10 mouse cellular contexts compared by ENCODE assay signal in genomic region chr1:66987558-66988190, GRCm38 (mm10). TPM values are rescaled to one million over a fixed set of nuclear protein-coding genes. Genes with fewer than 3 reads are reported as not detected.
DNase-seq lines count a peak whose midpoint lies in the region; ATAC-seq and TF ChIP-seq lines count a peak whose summit lies in the region.
"Had no signal": no experiment of that assay in that cellular context is flagged by ENCODE, and none has a peak within 500 bp of the region (broad histone marks: within the 10 kb centered on the region; RNA-seq: fewer than 3 reads in every experiment).

No protein-coding gene starts in this region.

- H3K27ac ChIP-seq in thymus, adult 2 months (ENCODE audit: control insufficient read depth, insufficient read depth, low read length), result peak overlapping the region; percentile 56; the same call in 1 of the 2 replicates
- no peak overlapping the region for H3K27ac ChIP-seq in liver, embryonic 14.5 days
- H3K27ac ChIP-seq in stomach, postnatal 0 days (replicated peaks), result no peak overlapping the region
- H3K27ac ChIP-seq: embryonic facial prominence, embryonic 15.5 days had no signal

- no peaks in the 10 kb centered on the region for H3K36me3 ChIP-seq in thymus, adult 2 months (ENCODE audit: control insufficient read depth, insufficient read depth, low read length)
- H3K36me3 ChIP-seq in liver, embryonic 14.5 days (replicated peaks; ENCODE audit: control insufficient read depth, insufficient read depth, low read depth), result no peaks in the 10 kb centered on the region
- H3K36me3 ChIP-seq in stomach, postnatal 0 days (ENCODE audit: control insufficient read depth, insufficient read depth, low read length), result no peaks in the 10 kb centered on the region
- H3K36me3 ChIP-seq: embryonic facial prominence, embryonic 15.5 days had no signal

- H3K4me3 ChIP-seq in thymus, adult 2 months (ENCODE audit: control insufficient read depth, insufficient read depth, low read length), result peak overlapping the region; percentile 45
- no peak overlapping the region for H3K4me3 ChIP-seq in liver, embryonic 14.5 days (ENCODE audit: insufficient read depth in 1 of 2, low read depth in 2 of 2, low read length in 2 of 2)
- H3K4me3 ChIP-seq in stomach, postnatal 0 days (ENCODE audit: low read depth, low read length), result no peak overlapping the region
- H3K4me3 ChIP-seq: embryonic facial prominence, embryonic 15.5 days had no signal

- no peak for TF ChIP-seq CTCF in thymus, adult 2 months (IDR thresholded peaks at IDR 0.05; ENCODE audit: borderline replicate concordance, control insufficient read depth, extremely low read depth, insufficient read depth, low read length, poor library complexity)
- TF ChIP-seq CTCF in liver, embryonic 14.5 days (IDR thresholded peaks at IDR 0.05; ENCODE audit: low read depth), result no peak
- TF ChIP-seq CTCF in stomach, postnatal 0 days (IDR thresholded peaks at IDR 0.05; ENCODE audit: low read depth), result no peak

- no peak overlapping the region for H3K9ac ChIP-seq in liver, embryonic 14.5 days (replicated peaks)
- no peak overlapping the region for H3K9ac ChIP-seq in stomach, postnatal 0 days (ENCODE audit: low read length)
- H3K9ac ChIP-seq: embryonic facial prominence, embryonic 15.5 days had no signal

- DNase-seq in embryo, embryonic 10.5 days (ENCODE audit: low spot score), result peak; percentile 14
- no peak for DNase-seq in embryo, embryonic 11 days
- no peak for DNase-seq in thymus, adult 2 months
- DNase-seq in thymus, postnatal 10 days (ENCODE audit: low spot score in 2 of 2), result no peak
- peak in 1 of 3 experiments; percentile 9 for DNase-seq in liver, embryonic 14.5 days (ENCODE audit: low read depth in 3 of 3, low spot score in 3 of 3)
- DNase-seq in stomach, postnatal 0 days (ENCODE audit: low spot score), result peak; percentile 63
- no peak for DNase-seq in ovary, postnatal 10 days (ENCODE audit: low spot score)
- no peak for DNase-seq in cerebellum, adult 9-10 months
- DNase-seq: kidney, adult 9 months had no signal

- WGBS in thymus, adult 2 months, result 21% methylated on average over 18 of the region's 18 CpGs
- WGBS in liver, embryonic 14.5 days (ENCODE audit: insufficient replicate concordance), result 48% methylated on average over 18 of the region's 18 CpGs
- WGBS in stomach, postnatal 0 days, result 61% methylated on average over 18 of the region's 18 CpGs

- H3K4me1 ChIP-seq in thymus, adult 2 months (replicated peaks; ENCODE audit: control insufficient read depth, insufficient read depth, low read length), result peaks cover 6% of the 10 kb centered on the region
- H3K4me1 ChIP-seq in liver, embryonic 14.5 days (replicated peaks; ENCODE audit: control insufficient read depth in 2 of 2, insufficient read depth in 2 of 2, low read length in 1 of 2), result peaks cover 0 to 2% of the 10 kb centered on the region in 2 experiments; a peak in 1 of 4 replicates
- H3K4me1 ChIP-seq in stomach, postnatal 0 days (replicated peaks; ENCODE audit: control insufficient read depth, insufficient read depth), result no peaks in the 10 kb centered on the region
- H3K4me1 ChIP-seq: embryonic facial prominence, embryonic 15.5 days had no signal

- H3K9me3 ChIP-seq in liver, embryonic 14.5 days (ENCODE audit: control insufficient read depth, low read length), result no peaks in the 10 kb centered on the region
- H3K9me3 ChIP-seq in stomach, postnatal 0 days (ENCODE audit: control insufficient read depth, low read length), result no peaks in the 10 kb centered on the region
- H3K9me3 ChIP-seq: embryonic facial prominence, embryonic 15.5 days had no signal

- TF ChIP-seq EP300 in liver, embryonic 14.5 days (IDR thresholded peaks at IDR 0.05; ENCODE audit: low read depth), result no peak
- no peak for TF ChIP-seq EP300 in stomach, postnatal 0 days (optimal IDR thresholded peaks at IDR 0.05)

- peak overlapping the region; percentile 36 for H3K4me2 ChIP-seq in liver, embryonic 14.5 days (ENCODE audit: low read depth)
- H3K4me2 ChIP-seq in stomach, postnatal 0 days (replicated peaks; ENCODE audit: low read depth), result 0 out of 2 replicates have a peak overlapping the region, but pooled peaks have one; percentile 14
- H3K4me2 ChIP-seq: embryonic facial prominence, embryonic 15.5 days had no signal

- ATAC-seq in liver, embryonic 14.5 days (ENCODE audit: insufficient read depth), result peak; percentile 41; the same call in 1 of the 2 replicates
- ATAC-seq in stomach, postnatal 0 days (ENCODE audit: low FRiP score, low TSS enrichment), result peak; percentile 68; the same call in 1 of the 2 replicates

- TF ChIP-seq POLR2A in thymus, adult 2 months (IDR thresholded peaks at IDR 0.05; ENCODE audit: control insufficient read depth, extremely low read depth, insufficient read depth, low read length, poor library complexity), result no peak

- H3K27me3 ChIP-seq in thymus, adult 2 months (ENCODE audit: control insufficient read depth, insufficient read depth, low read length), result no peaks in the 10 kb centered on the region
- no peaks in the 10 kb centered on the region for H3K27me3 ChIP-seq in liver, embryonic 14.5 days (ENCODE audit: control insufficient read depth, insufficient read depth, low read length)
- no peaks in the 10 kb centered on the region for H3K27me3 ChIP-seq in stomach, postnatal 0 days (ENCODE audit: control insufficient read depth, insufficient read depth, low read length)
- H3K27me3 ChIP-seq: embryonic facial prominence, embryonic 15.5 days had no signal

RNA-seq across cellular contexts. Expression of gene Myl1, which starts 42.5 kb away (rescaled TPM):
- polyA plus RNA-seq in thymus, adult 2 months (2012; rRNA removed), result 3.7 and 4.0 TPM in 2 replicates
- polyA plus RNA-seq in liver, embryonic 14.5 days (2012; rRNA removed), result 0.20 TPM in 1 of 2 replicates, not detected in the other
- polyA plus RNA-seq in liver, embryonic 14.5 days (2014; fragmentation: Nextera tagmentation; extraction: Ambion mirVana), result 0.55 TPM in 1 of 2 replicates, not detected in the other
- 10.3 and 12.7 TPM in 2 replicates for polyA plus RNA-seq in stomach, postnatal 0 days (2015; fragmentation: Nextera tagmentation; extraction: Ambion mirVana)

RNA-seq across cellular contexts. Expression of gene Lancl1, which starts 51.0 kb away (rescaled TPM):
- polyA plus RNA-seq in thymus, adult 2 months (2012; rRNA removed), result 106 and 135 TPM in 2 replicates
- polyA plus RNA-seq in liver, embryonic 14.5 days (2012; rRNA removed), result 10.4 and 16.1 TPM in 2 replicates
- 24.0 and 25.8 TPM in 2 replicates for polyA plus RNA-seq in liver, embryonic 14.5 days (2014; fragmentation: Nextera tagmentation; extraction: Ambion mirVana)
- polyA plus RNA-seq in stomach, postnatal 0 days (2015; fragmentation: Nextera tagmentation; extraction: Ambion mirVana), result 49.4 and 56.3 TPM in 2 replicates

Comparison
In these comparisons a context has a peak if more than half of its experiments do, and no peak if none do; other contexts are left out.
1. DNase-seq: peak in embryo, embryonic 10.5 days (single experiment) and stomach, postnatal 0 days (single experiment); none in embryo, embryonic 11 days (single experiment), thymus, adult 2 months (single experiment), thymus, postnatal 10 days (0 of 2), ovary, postnatal 10 days (single experiment) and cerebellum, adult 9-10 months (single experiment).